Mouse (Mus musculus): Measurements from ENCODE around the gene Fbxo33.

Gene Fbxo33

DNA sequence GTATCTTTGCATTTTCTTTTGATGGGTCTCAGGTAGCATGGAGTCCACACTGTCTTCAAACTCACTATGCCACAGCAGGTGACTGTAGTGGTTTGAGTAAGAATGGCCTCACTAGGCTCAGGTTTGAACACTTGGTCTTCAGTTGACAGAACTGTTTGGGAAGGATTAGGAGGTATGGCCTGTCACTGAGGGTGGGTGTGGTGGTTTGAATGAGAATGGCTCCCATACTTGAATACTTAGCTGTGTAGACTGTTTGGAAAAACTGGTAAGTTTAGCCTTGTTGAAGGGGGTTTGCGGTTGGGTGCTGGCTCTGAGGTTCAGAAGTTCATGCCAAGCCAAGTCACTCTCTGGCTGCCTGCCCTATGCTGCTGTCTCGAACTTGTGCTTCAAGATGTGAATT lies 20.2 kb downstream of the Fbxo33 start:
- DNase-seq (ENCODE audit: extremely low spot score, low read depth, low spot score): no peak

DNA sequence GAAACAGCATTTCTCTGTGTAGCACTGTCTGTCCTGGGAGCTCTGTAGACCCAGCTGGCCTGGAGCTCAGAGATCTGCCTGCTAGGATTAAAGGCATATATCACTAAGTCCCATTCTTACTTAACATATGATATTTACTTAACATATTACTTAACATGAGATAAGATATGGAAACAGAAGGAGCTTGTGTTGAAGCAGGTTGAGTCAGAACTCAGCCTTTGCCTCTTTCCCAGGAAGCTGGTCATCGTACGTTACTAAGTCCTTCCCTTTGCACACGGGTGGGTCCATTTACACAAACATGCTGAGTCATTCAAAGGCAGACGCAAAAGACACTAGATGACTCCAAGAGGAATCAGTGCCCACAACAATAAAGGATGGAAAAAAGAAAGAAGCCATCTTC lies 20.8 kb downstream of the Fbxo33 start:
- no peak for DNase-seq (ENCODE audit: extremely low spot score, low read depth, low spot score)

DNA sequence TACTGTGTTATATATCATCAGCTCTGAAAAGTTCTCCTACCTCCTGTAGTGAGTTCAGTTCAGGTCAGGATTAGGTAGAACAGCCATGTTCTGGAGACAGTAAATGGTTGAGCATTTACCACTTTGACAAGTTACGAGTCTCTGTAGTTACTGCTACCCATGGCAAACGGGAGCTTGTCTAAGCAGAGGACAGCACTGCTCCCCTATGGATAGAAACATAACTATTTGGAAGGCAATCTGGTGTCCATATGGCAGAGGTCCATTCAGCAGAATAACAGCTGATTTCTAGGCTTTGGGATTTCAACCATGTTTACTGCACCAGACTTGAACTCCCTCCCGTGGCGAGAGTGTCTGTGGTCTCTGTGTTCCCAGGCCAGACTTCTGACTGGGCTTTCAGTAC lies 23.6 kb downstream of the Fbxo33 start:
- DNase-seq (ENCODE audit: extremely low spot score, low read depth, low spot score): no peak

DNA sequence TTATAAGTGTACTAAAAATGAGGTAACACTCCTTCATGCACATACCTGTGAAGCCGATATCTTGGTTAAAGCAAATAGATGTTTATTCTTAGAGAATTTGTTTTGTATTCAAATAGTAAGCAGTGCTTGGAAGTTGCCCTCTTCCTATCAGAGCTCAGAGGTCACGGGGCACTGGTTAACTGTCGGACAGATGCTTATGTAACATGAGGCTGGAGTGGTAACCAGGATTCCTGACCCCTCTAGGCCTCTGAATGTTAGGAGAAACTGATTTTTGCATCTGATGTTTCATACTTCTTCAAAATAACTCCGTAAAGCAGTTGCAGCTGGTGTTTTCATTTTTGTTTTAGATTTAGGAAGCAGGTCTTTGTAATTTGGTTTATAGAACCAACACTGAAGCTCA lies 24.5 kb downstream of the Fbxo33 start:
- DNase-seq (ENCODE audit: extremely low spot score, low read depth, low spot score): no peak

DNA sequence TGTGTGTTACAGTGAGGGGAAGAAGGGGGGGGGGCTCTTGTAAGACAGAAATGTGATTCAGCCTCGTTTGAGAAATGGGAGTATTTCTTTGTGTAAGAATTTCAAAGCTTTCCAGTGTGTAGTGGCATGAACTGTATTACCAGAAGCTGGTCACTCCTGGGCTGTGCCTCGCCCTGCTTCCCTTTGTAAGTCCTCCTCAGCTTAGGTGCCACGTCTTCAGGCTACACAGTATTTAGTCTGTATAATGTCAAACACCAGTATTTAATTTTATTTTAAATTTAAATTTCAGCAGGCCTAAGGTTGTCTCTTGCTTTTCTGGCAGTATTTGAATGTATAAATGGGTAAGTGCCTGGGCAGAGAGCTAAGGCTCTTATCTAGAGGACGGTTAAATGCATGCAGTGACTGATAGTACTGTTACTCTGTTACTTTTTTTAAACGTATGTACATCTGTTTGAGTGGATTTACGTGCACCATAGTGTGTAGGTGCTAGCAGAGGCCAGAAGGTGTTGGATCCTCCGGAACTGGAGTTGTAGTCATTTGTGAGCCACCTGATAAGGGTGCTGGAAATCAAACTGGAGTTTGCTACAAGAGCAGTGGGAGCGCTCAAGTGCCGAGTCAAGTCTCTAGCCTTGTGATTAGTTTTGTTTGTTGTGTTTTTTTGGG lies 25.1 kb downstream of the Fbxo33 start:
- no peak for DNase-seq (ENCODE audit: extremely low spot score, low read depth, low spot score)

DNA sequence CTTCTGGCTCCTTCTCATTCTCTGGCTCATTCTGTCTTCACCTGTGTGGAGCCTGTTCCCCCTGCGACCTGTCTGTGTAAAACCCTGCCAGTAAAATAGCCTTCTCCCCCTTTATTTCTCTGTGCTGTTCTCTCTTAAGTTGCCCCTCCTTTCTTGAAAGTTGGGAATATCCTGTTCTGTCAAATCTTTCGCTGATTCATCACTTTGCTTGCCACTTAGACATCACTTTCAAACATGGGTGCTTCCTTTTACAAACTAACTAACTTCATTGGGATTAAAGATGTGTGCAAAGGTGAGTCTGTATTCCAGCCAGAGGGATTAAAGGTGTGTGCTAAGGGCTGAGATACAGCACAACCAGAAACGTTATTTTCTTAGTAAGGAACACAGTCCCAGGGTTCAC lies 25.9 kb downstream of the Fbxo33 start:
- no peak for DNase-seq (ENCODE audit: extremely low spot score, low read depth, low spot score)

DNA sequence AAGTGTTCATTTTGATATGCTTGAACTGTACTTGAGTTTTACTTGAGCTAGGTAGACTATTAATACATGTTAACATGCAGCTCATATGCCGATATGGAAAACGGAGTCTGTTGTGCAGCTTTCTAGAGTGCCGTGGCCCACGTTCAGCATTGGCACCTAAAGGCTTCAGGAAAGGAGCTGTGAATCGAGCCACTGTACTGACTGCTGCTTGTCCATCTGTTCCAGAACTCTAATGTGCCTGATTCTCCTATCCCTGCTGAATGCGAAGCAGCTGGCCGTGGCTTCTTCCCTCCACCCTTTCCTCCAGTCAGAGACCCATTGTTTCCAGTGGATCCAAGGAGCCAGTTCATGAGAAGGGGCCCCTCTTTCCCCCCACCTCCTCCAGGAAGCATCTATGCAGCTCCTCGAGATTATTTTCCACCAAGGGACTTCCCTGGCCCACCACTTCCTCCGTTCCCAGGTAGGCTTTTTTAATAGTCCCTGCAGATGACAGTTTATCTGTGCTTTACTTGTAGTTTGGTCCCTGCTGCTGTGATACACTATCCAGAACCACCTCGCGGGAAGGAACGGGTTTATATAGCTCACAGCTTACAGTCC lies 31.3 kb downstream of the Fbxo33 start:
- DNase-seq (ENCODE audit: extremely low spot score, low read depth, low spot score): no peak

DNA sequence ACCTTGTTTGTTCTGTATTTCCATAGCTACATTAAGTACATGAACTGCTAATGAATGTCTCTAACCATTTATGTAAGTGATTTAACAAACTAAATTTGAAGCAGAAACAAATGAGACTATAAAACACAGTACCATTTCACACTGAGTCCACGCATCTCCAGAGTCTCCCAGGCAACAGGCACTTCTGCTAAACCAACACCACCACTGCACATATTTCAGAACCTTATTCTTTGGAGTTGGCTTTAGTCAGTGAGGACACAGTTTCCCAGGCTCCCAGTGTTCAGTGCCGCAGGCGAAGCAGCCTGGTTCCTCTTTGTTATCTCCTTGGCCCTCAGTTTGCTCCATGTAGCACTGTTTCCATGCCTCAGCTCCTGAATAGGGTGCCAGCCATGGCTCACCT lies 41.7 kb downstream of the Fbxo33 start:
- DNase-seq (ENCODE audit: extremely low spot score, low read depth, low spot score): no peak

DNA sequence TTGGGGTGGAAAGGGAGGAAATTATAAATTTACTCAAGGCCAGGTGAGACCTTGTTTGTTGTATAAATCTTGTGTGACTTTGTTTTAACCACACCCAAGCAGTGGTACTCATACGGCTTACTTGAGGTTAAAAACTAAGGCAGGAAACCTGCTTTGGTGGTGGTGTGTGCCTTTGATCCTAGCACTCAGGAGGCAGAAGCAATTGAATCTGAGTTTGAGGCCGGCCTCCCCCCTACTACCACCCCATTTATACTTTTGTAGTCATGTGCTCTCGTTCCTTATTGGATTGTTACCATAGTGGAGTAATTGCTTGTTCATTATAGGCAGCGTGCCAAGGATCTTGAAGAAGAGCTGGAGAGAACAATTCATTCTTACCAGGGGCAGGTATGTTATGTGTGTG lies 49.6 kb downstream of the Fbxo33 start:
- DNase-seq (ENCODE audit: extremely low spot score, low read depth, low spot score): no peak

DNA sequence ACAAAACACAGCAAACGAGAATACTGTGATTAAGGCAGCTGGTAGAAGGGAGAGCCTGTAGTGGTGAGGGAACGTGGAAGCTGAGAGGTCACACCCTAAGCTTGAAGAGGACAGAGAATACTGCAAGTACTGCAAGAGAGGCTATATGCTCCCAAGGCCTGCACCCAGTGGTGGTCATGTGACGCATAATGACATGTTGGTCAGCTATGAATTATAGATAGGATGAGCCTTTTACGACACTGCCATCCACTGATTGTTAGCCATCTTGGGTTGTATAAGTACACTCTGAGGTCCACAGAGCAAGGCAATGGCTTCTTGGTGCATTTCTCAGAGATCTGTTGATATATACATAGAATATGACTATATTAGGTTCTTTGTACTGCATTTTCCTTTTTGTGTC lies 53.0 kb downstream of the Fbxo33 start:
- DNase-seq (ENCODE audit: extremely low spot score, low read depth, low spot score): no peak

DNA sequence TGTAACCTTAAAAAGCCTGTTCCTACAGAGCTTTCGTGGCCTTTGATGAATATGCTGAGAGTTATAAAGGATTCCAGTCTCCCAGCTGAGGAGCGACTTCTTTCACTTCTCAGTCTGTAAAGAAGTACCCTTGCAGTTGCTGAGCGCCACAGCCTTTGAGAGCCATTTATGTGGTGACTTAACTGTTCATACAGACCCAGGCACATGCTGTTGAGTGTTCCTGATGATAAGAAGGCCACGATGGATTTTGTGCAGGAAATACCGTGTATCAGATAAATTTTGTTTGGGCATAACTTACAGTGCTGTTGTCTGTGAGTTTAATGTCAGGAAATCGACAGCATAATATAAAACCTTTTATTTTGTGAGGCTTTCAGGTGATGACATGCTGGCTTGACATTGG lies 55.0 kb downstream of the Fbxo33 start:
- no peak for DNase-seq (ENCODE audit: extremely low spot score, low read depth, low spot score)

DNA sequence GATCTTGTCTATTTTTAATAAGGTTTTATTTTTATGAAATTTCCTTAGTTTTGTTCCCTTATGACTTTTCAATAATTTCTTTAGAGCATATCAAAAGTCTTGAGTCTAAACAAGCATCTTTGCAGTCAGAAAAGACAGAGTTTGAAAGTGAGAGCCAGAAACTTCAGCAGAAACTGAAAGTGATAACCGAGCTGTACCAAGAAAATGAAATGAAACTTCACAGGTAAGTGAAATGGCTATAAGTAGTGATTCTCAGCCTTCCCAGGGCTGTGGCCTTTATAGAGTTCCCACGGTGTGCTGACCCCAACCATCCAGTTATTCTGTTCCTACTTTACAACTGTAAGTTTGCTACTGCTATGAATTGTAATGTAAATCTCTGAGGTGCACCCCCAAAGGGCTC lies 56.7 kb downstream of the Fbxo33 start:
- DNase-seq (ENCODE audit: extremely low spot score, low read depth, low spot score): no peak

DNA sequence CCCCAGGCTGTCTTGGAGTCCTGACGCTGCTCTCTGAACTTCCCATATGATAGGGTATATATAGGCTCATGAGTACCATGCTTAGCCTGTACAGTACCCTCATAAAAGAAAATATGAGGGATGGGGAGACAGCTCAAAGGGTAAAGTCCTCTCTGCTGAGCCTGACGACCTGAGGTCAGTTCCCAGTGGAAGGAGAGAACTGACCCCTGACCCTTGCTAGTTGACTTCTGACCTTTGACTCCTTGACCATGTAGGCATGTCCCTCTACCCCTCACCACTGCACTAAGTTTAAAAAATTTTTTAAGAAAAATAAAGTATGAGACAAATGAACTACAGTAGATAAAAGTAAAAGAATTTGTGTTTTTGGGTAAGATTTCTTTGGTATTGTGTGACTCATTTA lies 58.4 kb downstream of the Fbxo33 start:
- no peak for DNase-seq (ENCODE audit: extremely low spot score, low read depth, low spot score)
